Mouse (Mus musculus): ENCODE measurements around the gene Fam166b. TPM values are rescaled to one million over a fixed set of nuclear protein-coding genes. Genes with fewer than 3 reads are reported as not detected.

The Fam166b gene
- total RNA-seq, 1 experiment, result 0.27 TPM

DNA sequence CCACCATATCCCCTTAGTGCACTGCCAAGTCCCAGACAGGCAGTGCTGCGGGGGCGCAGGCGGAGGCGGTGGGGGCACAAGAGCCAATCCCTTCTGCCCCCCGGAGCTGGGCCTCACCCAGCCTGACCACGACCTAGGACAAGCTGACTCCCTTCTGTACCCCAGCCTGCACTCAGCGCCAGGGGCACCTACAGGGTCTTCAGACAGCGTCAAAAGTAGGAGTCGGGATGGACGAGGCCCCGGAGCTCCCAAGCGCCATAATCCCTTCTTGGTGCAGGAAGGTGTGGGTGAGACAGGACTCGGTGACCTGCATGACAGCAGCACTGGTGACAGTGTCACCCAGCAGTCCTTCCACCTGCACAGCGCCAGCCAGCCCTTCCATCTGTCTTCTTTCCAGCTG lies 14.2 kb downstream of the Fam166b start:
- Histone ChIP-seq H3K4me3 (ENCODE audit: insufficient read depth in 1 of 2, low read depth in 1 of 2, low read length in 2 of 2, poor library complexity in 1 of 2, severe bottlenecking in 1 of 2) (no peak overlapping the region), H3K27ac (ENCODE audit: insufficient read depth, low read depth, low read length, poor library complexity, severe bottlenecking) (no peak overlapping the region), H3K4me1 (ENCODE audit: control insufficient read depth in 2 of 2, insufficient read depth in 2 of 2, low read length in 2 of 2, poor library complexity in 1 of 2) (peaks cover 0 to 8% of the 10 kb centered on the region in 2 experiments; a peak in 1 of 4 replicates), H3K36me3 (ENCODE audit: control insufficient read depth, insufficient read depth, low read length, poor library complexity, severe bottlenecking) (peaks cover 7% of the 10 kb centered on the region; the same call in 1 of the 2 replicates), H3K9ac (ENCODE audit: insufficient read depth, low read depth, low read length, poor library complexity, severe bottlenecking) (no peak overlapping the region), H3K9me3 (ENCODE audit: control insufficient read depth, insufficient read depth, low read depth, low read length) (no peaks in the 10 kb centered on the region)
- no peak for TF ChIP-seq MAFK (IDR thresholded peaks at IDR 0.05; ENCODE audit: insufficient read depth, low read depth, low read length)
- no peak for TF ChIP-seq HCFC1 (IDR thresholded peaks at IDR 0.05; ENCODE audit: borderline replicate concordance, insufficient read depth, low read length)
- DNase-seq (ENCODE audit: low read depth, low spot score), result no peak
- in situ Hi-C loops (cut with MboI; ENCODE audit: low sequenced_read_pairs in 2 of 2, unreplicated experiment in 2 of 2), result no loop called here

DNA sequence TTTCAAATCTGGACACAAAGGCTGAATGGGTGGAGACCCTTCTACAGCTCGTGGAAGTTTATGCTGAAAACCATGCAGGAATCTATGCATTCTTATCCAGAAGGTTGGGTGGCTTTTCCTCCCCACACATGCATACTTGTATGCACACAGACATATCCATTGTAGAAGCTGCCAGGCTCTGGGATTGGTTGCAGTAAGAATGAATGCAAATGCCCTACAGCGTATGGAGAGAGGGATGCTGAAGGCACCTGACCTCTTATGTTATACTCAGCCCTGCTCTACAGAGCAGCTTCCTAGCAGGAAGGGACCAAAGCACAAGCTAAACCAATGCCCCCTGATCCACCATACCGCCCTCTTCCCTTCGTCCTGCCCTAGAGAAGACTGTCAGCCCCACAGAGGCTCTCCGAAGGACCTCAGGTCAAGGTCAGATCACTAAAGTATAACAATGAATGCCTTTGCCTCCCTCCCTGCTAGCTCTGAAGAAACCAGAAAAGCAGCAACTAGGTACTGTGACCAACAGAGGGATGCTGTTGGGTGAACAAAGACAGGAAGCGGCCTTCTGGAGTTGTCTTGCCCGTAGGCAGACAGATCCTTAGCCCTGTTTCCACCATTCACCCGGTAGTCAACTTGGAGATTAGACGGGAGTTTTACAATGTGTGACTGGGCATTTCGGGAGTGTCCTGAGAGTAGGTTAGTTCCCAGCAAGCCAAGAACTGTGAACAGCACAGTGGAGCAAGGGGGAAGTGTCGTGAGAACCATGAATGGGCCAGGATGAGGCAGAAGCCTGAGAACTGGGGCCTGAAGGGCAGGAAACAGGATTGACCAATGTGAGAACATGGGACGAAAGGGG lies 21.6 kb downstream of the Fam166b start:
- in situ Hi-C loops (cut with MboI; ENCODE audit: low sequenced_read_pairs in 2 of 2, unreplicated experiment in 2 of 2), result no loop called here

DNA sequence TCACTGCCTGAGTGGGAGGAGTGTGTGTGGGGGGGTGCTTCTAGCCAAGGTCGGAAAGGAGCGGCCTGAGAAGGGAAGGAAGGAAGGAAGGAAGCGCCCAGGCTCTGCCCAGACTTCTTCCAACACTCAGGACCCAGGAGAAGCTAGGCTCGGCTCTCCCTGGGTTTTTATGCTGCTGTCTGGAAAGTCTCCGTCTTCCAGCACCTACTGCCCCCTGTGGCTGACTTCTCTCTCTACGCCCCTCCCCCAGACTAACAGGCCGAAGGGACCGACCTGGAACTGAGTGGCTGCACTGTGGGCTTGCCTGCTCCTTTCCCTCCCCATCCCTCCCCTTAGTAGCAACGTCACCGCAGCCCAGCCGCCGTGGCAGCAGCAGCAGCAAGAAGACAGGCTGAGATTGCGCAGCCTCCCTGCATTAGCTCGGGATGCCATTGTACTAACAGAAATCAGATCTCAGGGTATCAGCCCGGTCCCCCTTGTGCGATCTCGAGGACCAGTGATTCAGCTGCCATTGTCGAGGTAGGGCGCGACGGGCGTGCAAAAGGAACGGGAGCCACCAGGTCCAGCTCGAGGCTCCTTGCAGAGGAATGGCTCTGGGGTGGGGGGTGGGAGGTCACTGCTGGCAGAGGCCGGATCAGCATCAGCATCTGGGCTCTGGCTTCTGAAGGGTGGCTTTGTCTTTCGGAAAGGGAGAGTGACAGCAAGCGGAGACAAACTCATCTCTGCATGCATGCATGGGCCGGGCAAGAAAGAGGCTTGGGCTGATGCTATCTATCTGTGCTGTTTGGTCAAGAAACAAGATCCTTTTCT lies 22.6 kb downstream of the Fam166b start:
- Histone ChIP-seq H3K36me3 (ENCODE audit: control insufficient read depth, insufficient read depth, low read length, poor library complexity, severe bottlenecking) (no peaks in the 10 kb centered on the region), H3K4me3 (ENCODE audit: insufficient read depth in 1 of 2, low read depth in 1 of 2, low read length in 2 of 2, poor library complexity in 1 of 2, severe bottlenecking in 1 of 2) (peak overlapping the region; percentile 40 to 41), H3K27ac (ENCODE audit: insufficient read depth, low read depth, low read length, poor library complexity, severe bottlenecking) (peak overlapping the region; percentile 43), H3K9ac (ENCODE audit: insufficient read depth, low read depth, low read length, poor library complexity, severe bottlenecking) (peak overlapping the region; percentile 3; the same call in 1 of the 2 replicates), H3K9me3 (ENCODE audit: control insufficient read depth, insufficient read depth, low read depth, low read length) (no peaks in the 10 kb centered on the region), H3K4me1 (ENCODE audit: control insufficient read depth in 2 of 2, insufficient read depth in 2 of 2, low read length in 2 of 2, poor library complexity in 1 of 2) (peaks cover 14 to 22% of the 10 kb centered on the region in 2 experiments)
- in situ Hi-C loops (cut with MboI; ENCODE audit: low sequenced_read_pairs in 2 of 2, unreplicated experiment in 2 of 2), result no loop called here
- TF ChIP-seq CHD2 (IDR thresholded peaks at IDR 0.05; ENCODE audit: low read depth, low read length), result no peak
- TF ChIP-seq HCFC1 (IDR thresholded peaks at IDR 0.05; ENCODE audit: borderline replicate concordance, insufficient read depth, low read length), result 0 out of 2 replicates have a peak, but pooled peaks have one; percentile 12
- DNase-seq (ENCODE audit: low read depth, low spot score), result no peak

More for the DNA sequence above, 21.6 kb downstream of the Fam166b start:
- Histone ChIP-seq H3K27ac (ENCODE audit: insufficient read depth, low read depth, low read length, poor library complexity, severe bottlenecking) (peak overlapping the region; percentile 23; the same call in 1 of the 2 replicates), H3K9ac (ENCODE audit: insufficient read depth, low read depth, low read length, poor library complexity, severe bottlenecking) (peak overlapping the region; percentile 9; the same call in 1 of the 2 replicates), H3K4me3 (ENCODE audit: insufficient read depth in 1 of 2, low read depth in 1 of 2, low read length in 2 of 2, poor library complexity in 1 of 2, severe bottlenecking in 1 of 2) (peak overlapping the region; percentile 40 to 41; a peak in 3 of 4 replicates), H3K9me3 (ENCODE audit: control insufficient read depth, insufficient read depth, low read depth, low read length) (no peaks in the 10 kb centered on the region), H3K36me3 (ENCODE audit: control insufficient read depth, insufficient read depth, low read length, poor library complexity, severe bottlenecking) (no peaks in the 10 kb centered on the region), H3K4me1 (ENCODE audit: control insufficient read depth in 2 of 2, insufficient read depth in 2 of 2, low read length in 2 of 2, poor library complexity in 1 of 2) (peaks cover 12 to 16% of the 10 kb centered on the region in 2 experiments)
- TF ChIP-seq HCFC1 (IDR thresholded peaks at IDR 0.05; ENCODE audit: borderline replicate concordance, insufficient read depth, low read length) (no peak), CHD2 (IDR thresholded peaks at IDR 0.05; ENCODE audit: low read depth, low read length) (no peak), ZC3H11A (IDR thresholded peaks at IDR 0.05; ENCODE audit: borderline replicate concordance, low read depth, low read length) (no peak), MAFK (IDR thresholded peaks at IDR 0.05; ENCODE audit: insufficient read depth, low read depth, low read length) (no peak), ZNF384 (IDR thresholded peaks at IDR 0.05; ENCODE audit: low read depth, low read length) (no peak)
- no peak for DNase-seq (ENCODE audit: low read depth, low spot score)

DNA sequence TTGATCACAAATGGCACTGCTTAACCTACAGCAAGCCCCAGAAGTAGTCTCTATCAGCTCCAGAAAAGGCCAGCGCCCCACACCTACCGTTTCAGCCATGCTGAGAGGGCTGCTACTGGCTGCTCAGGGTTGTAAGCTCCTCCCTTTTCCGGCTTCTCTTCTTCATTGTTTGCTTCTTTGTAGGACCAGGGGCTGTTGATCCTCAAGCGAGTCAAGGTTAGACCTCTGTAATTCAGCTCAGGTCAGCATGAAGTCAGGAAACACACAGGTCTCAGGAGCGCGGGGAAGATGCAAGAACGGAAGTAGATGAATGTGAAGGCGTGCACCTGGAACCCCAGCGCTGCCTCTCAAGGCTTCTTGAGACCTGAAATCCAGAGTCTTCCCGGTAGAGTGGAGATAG lies 24.2 kb downstream of the Fam166b start:
- H3K27ac ChIP-seq (ENCODE audit: insufficient read depth, low read depth, low read length, poor library complexity, severe bottlenecking), result peak overlapping the region; percentile 76; the same call in 1 of the 2 replicates
- in situ Hi-C loops (cut with MboI; ENCODE audit: low sequenced_read_pairs in 2 of 2, unreplicated experiment in 2 of 2), result no loop called here

More for the DNA sequence above, 24.2 kb downstream of the Fam166b start:
- DNase-seq (ENCODE audit: low read depth, low spot score), result no peak
- H3K9ac ChIP-seq (ENCODE audit: insufficient read depth, low read depth, low read length, poor library complexity, severe bottlenecking), result peak overlapping the region; percentile 51; the same call in 1 of the 2 replicates
- H3K9me3 ChIP-seq (ENCODE audit: control insufficient read depth, insufficient read depth, low read depth, low read length), result no peaks in the 10 kb centered on the region
- H3K36me3 ChIP-seq (ENCODE audit: control insufficient read depth, insufficient read depth, low read length, poor library complexity, severe bottlenecking), result no peaks in the 10 kb centered on the region
- H3K4me1 ChIP-seq (ENCODE audit: control insufficient read depth in 2 of 2, insufficient read depth in 2 of 2, low read length in 2 of 2, poor library complexity in 1 of 2), result peaks cover 17 to 28% of the 10 kb centered on the region in 2 experiments
- TF ChIP-seq ZNF384 (IDR thresholded peaks at IDR 0.05; ENCODE audit: low read depth, low read length) (no peak), MAFK (IDR thresholded peaks at IDR 0.05; ENCODE audit: insufficient read depth, low read depth, low read length) (no peak), ZC3H11A (IDR thresholded peaks at IDR 0.05; ENCODE audit: borderline replicate concordance, low read depth, low read length) (no peak), CHD2 (IDR thresholded peaks at IDR 0.05; ENCODE audit: low read depth, low read length) (no peak), HCFC1 (IDR thresholded peaks at IDR 0.05; ENCODE audit: borderline replicate concordance, insufficient read depth, low read length) (no peak)
- H3K4me3 ChIP-seq (ENCODE audit: insufficient read depth in 1 of 2, low read depth in 1 of 2, low read length in 2 of 2, poor library complexity in 1 of 2, severe bottlenecking in 1 of 2), result peak overlapping the region; percentile 7 to 27; a peak in 3 of 4 replicates
